Mouse (Mus musculus): ENCODE results near the gene Ano7.
"Not testable (repeated sequence)": the region's sequence is repeated elsewhere in the genome, so short reads cannot be mapped to it uniquely, and the experiment has no call there.

The Ano7 gene

GRCm38 (mm10) chr1:93450118-93450517 is 76.4 kb downstream of the Ano7 start:
- not testable (repeated sequence) for DNase-seq (ENCODE audit: low spot score)

- DNase-seq (ENCODE audit: low spot score), result no peak
Measured at GRCm38 (mm10) chr1:93453721-93454255, 80.1 kb downstream of the Ano7 start.

Measured in retina, embryonic 14.5 days (tissue).